Mouse (Mus musculus) G1E (cell line): ENCODE data around the gene Hist2h3b. TPM values are rescaled to one million over a fixed set of nuclear protein-coding genes. Genes with fewer than 3 reads are reported as not detected.
"Not testable (repeated sequence)": the region's sequence is repeated elsewhere in the genome, so short reads cannot be mapped to it uniquely, and the experiment has no call there.

Source experiments
- ATAC-seq: 2 replicates; pipeline ENCODE4 v1.8.0; 2016; ENCODE audit warnings: mild to moderate bottlenecking; ENCODE audit not compliant: insufficient number of reproducible peaks, poor library complexity, low FRiP score, severe bottlenecking; ENCODE audit errors: extremely low read depth
- DNase-seq: peaks from one replicate; pipeline ENCODE4 v3.0.0; 2012; ENCODE audit warnings: low spot score
- H3K27me3 ChIP-seq: 2 replicates; pipeline ENCODE4 v1.6.1; 2012; ENCODE audit warnings: mild to moderate bottlenecking, low read length, inconsistent platforms; ENCODE audit not compliant: insufficient read depth
- H3K36me3 ChIP-seq: replicated peaks from 2 replicates; pipeline ENCODE3; 2012; ENCODE audit warnings: mild to moderate bottlenecking, inconsistent platforms
- H3K4me1 ChIP-seq: 2 replicates; pipeline ENCODE4 v1.6.1; 2012; ENCODE audit warnings: low read depth, low read length, inconsistent platforms, mixed read lengths; ENCODE audit not compliant: insufficient read depth
- H3K4me3 ChIP-seq: 2 replicates; pipeline ENCODE4 v1.5.1; 2012; ENCODE audit warnings: low read depth, mild to moderate bottlenecking, inconsistent platforms, low read length, moderate library complexity, mixed read lengths
- H3K9me3 ChIP-seq: replicated peaks from 2 replicates; pipeline ENCODE4 v1.6.1; 2012; ENCODE audit warnings: inconsistent platforms
- CTCF ChIP-seq: IDR thresholded peaks from 2 replicates; pipeline ENCODE4 v1.5.1; 2012; ENCODE audit warnings: low read depth, low read length, inconsistent platforms, mixed read lengths
- GATA1 ChIP-seq: IDR thresholded peaks from 2 replicates; pipeline ENCODE4 v1.6.1; 2012; ENCODE audit warnings: borderline replicate concordance, low read length, inconsistent platforms, mixed read lengths
- GATA2 ChIP-seq: IDR thresholded peaks from 2 replicates; pipeline ENCODE4 v1.6.1; 2012; ENCODE audit warnings: low read depth, low read length, inconsistent platforms, borderline replicate concordance
- POLR2AphosphoS5 ChIP-seq: IDR thresholded peaks from 2 replicates; pipeline ENCODE4 v1.6.1; 2012; ENCODE audit warnings: low read depth, low read length, inconsistent platforms; ENCODE audit not compliant: insufficient replicate concordance
- TAL1 ChIP-seq: conservative IDR thresholded peaks from 2 replicates; pipeline ENCODE4 v1.6.1; 2012; ENCODE audit warnings: low read depth, low read length, inconsistent platforms, mixed read lengths
- polyA plus RNA-seq: library from polyadenylated mRNA; stranded (reverse); fragments of >175 nt; gene quantifications from 2 replicates; pipeline ENCODE4 v1.2.3, GENCODE M21; 2012
- total RNA-seq, 2 experiments: library from RNA; stranded (forward) in 1 of 2; stranded (reverse) in 1 of 2; fragments of 200-1000 nt in 1 of 2; fragments of >200 nt in 1 of 2; fragmentation: Nextera tagmentation in 1 of 2; gene quantifications; 2 replicates each; pipeline ENCODE4 v1.2.3; 2014 to 2017

Hist2h3b gene
- total and polyA plus RNA-seq, 3 experiments, result 16.2 to 2,573 (median 465) TPM

GRCm38 (mm10) chr3:96263558-96264403 is 4.7 kb upstream of the Hist2h3b start:
- peaks cover 62% of the 10 kb centered on the region for H3K4me1 ChIP-seq

GRCm38 (mm10) chr3:96264404-96264949 is 4.0 kb upstream of the Hist2h3b start:
- Histone ChIP-seq H3K36me3 (no peaks in the 10 kb centered on the region), H3K27me3 (no peaks in the 10 kb centered on the region), H3K9me3 (no peaks in the 10 kb centered on the region), H3K4me1 (peaks cover 58% of the 10 kb centered on the region), H3K4me3 (peak overlapping the region; percentile 75; the same call in 1 of the 2 replicates)
- DNase-seq (no peak), ATAC-seq (no peak)
- TF ChIP-seq CTCF (no peak), POLR2AphosphoS5 (no peak), TAL1 (no peak), GATA2 (no peak), GATA1 (no peak)

More at GRCm38 (mm10) chr3:96263558-96264403, 4.7 kb upstream of the Hist2h3b start:
- H3K36me3 ChIP-seq, result no peaks in the 10 kb centered on the region
- no peak for DNase-seq
- H3K9me3 ChIP-seq, result no peaks in the 10 kb centered on the region
- no peak for TF ChIP-seq GATA1
- H3K4me3 ChIP-seq, result peak overlapping the region; percentile 75
- H3K27me3 ChIP-seq, result no peaks in the 10 kb centered on the region
- no peak for ATAC-seq

GRCm38 (mm10) chr3:96266132-96266710 is 2.2 kb upstream of the Hist2h3b start:
- H3K4me3 ChIP-seq, result no peak overlapping the region
- peaks cover 51% of the 10 kb centered on the region for H3K4me1 ChIP-seq
- H3K36me3 ChIP-seq, result no peaks in the 10 kb centered on the region
- no peak for ATAC-seq
- no peak for DNase-seq
- no peaks in the 10 kb centered on the region for H3K9me3 ChIP-seq
- TF ChIP-seq CTCF, result no peak
- no peak for TF ChIP-seq POLR2AphosphoS5
- TF ChIP-seq GATA1, result no peak
- TF ChIP-seq TAL1, result no peak
- no peak for TF ChIP-seq GATA2
- H3K27me3 ChIP-seq, result no peaks in the 10 kb centered on the region

- DNase-seq (no peak), ATAC-seq (no peak)
- Histone ChIP-seq H3K4me1 (peaks cover 39% of the 10 kb centered on the region), H3K9me3 (no peaks in the 10 kb centered on the region), H3K4me3 (no peak overlapping the region), H3K27me3 (no peaks in the 10 kb centered on the region), H3K36me3 (no peaks in the 10 kb centered on the region)
- TF ChIP-seq GATA1 (no peak), CTCF (no peak), POLR2AphosphoS5 (no peak), GATA2 (no peak), TAL1 (no peak)
These were observed 913 bp upstream of the Hist2h3b start for GRCm38 (mm10) chr3:96267541-96267940.

- not testable (repeated sequence) for H3K36me3 ChIP-seq, H3K9me3 ChIP-seq, ATAC-seq, DNase-seq, H3K27me3 ChIP-seq
- Histone ChIP-seq H3K4me3 (peak overlapping the region; percentile 72), H3K4me1 (peaks cover 35% of the 10 kb centered on the region)
- peak; percentile 87; the same call in 1 of the 2 replicates for TF ChIP-seq POLR2AphosphoS5
These were observed 423 bp downstream of the Hist2h3b start for GRCm38 (mm10) chr3:96268776-96269378.

- DNase-seq (peak; percentile 86), ATAC-seq (peak; percentile 79)
- H3K36me3 ChIP-seq, result no peaks in the 10 kb centered on the region
- H3K4me3 ChIP-seq, result peak within 1 kb of the TSS; percentile 72
- no peaks in the 10 kb centered on the region for H3K27me3 ChIP-seq
- H3K9me3 ChIP-seq, result no peaks in the 10 kb centered on the region
- no peak for TF ChIP-seq GATA2
- peak; percentile 99 for TF ChIP-seq POLR2AphosphoS5
- no peak for TF ChIP-seq CTCF
- TF ChIP-seq TAL1, result no peak
- peaks cover 33% of the 10 kb centered on the region for H3K4me1 ChIP-seq
These were observed 1.3 kb downstream of the Hist2h3b start, which contains the start of gene Hist2h2bb for GRCm38 (mm10) chr3:96269511-96270474. Gene Hist2h2bb, plus strand, starts transcription at chr3:96269752.
